Mouse (Mus musculus): Measurements from ENCODE around the gene Hspa5. TPM values are rescaled to one million over a fixed set of nuclear protein-coding genes. Genes with fewer than 3 reads are reported as not detected.
"Not testable (repeated sequence)": the region's sequence is repeated elsewhere in the genome, so short reads cannot be mapped to it uniquely, and the experiment has no call there.

Gene Hspa5
- total RNA-seq, 2 experiments from 2014 or later, result 417 to 448 TPM

DNA sequence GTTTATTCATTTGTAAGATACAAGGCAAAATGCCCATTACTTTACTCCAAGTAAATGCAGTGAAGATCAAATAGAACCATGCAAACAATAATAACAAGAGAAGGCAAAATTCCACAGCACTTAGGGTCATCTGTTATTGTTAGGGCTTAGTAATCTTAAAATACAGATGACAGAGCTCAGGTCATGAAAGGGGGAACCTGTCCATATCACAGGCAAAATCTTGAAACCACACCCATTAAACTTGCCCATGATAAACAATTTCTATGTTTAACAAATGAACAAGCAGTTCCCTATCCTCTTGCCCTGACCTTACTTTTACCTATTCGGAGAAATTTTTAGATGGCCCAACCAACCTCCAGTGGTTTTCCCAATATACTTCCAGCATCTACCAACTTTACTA, 37.8 kb downstream of the Hspa5 start:
- DNase-seq, result no peak

DNA sequence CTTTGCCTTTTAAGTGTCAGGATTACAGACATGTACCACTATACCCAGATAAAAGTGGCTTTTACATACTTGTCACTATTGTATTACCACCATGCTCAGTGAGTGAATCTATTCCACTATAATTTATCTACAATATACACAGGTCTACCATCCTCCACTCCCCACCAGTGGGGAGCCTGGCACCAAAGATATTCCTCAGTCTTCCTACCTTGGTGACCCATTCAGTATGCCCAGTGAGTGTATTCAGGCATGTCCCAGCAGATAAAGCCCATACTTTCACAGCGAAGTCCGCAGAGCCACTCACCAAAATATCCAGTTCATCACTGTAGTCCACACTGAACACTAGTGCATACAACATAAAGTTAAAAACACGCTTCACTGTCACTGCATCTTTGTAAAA, 39.0 kb downstream of the Hspa5 start:
- DNase-seq, result no peak

DNA sequence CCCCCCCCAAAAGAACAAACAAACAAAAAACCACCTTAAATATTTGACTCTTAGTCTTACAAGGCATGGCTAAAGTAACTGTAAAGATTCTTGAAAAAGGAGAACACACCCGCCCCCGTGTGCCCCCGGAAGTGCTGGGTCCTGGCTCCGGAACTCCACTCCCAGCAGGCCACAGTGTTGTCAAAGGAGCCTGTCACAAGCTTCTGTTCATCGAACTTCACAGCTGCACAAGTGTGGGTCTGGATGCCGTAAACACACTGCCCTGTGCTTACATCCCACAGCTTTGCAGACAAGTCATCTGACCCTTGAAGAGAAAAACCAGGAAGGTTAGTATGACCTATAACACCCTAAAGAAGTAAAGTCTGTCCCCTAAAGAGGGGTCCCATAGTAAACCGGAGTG, 40.9 kb downstream of the Hspa5 start:
- no peak for DNase-seq

DNA sequence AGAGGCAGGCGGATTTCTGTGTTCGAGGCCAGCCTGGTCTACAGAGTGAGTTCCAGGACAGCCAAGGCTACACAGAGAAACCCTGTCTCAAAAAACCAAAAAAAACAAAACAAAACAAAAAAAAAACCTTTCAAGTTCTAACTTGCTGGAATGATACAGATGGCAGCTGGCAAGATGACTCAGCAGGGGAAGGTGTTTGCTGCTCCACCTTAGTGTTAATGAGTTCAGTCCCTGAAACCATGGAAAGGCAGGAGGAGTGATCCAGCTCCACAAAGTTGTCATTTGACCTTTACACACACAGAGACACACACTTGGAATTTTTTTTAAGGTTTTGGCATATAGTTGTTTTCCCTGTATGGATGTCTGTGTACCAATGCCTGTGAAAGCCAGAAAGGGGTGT, 44.1 kb downstream of the Hspa5 start:
- not testable (repeated sequence) for DNase-seq

DNA sequence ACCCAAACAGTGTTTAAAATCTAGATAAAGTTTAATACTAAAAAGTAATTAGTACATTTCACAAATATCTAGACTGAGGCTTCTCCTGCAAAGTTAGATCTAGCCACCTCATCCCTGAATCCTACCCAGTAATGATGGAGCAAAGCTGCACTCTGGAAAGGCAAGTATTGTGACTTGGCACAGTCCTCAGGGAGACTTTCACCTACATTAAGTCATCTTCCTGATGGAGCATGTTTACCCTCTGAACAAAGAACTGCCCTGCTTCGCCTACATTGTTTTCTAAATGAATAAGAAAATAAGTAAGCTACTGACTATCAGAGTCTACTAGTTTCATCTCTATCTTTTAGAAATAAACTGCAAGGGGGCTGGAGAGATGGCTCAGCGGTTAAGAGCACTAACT, 46.7 kb downstream of the Hspa5 start:
- no peak for DNase-seq

DNA sequence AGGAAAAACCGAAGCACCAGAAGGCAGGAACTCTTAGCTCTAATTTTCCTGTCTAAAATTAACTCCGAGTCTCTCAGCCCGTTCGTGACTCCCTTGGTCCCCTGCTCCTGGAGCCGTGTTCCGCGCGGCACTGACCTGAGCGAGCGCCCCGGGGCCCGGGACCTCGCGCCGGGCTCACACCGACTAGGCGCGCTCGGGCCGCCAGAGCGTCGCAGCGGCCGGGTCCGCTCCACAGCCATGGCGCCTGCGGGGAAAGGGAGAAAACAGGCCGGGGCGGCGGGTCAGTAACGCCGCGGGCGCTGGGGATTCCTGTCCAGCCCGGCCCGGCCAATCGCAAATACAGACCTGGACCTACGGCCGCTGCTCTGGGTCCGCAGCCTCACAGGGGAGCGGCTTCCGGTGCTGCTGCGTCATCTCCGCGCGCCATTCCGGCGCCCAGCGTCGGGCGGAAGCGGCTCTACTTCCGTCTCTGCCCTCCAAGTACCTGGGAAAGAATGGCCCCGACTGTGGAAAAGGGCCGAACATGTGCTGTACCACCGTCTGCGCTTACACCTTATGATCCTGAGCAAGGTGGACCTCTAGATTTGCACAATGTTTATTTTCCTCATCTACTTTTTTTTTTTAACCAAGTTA, 54.2 kb downstream of the Hspa5 start, which contains the start of gene Fbxw2:
Gene Fbxw2, minus strand, starts transcription at position 485 of the 633 bp plus-strand sequence.
- peak; percentile 94 for DNase-seq

DNA sequence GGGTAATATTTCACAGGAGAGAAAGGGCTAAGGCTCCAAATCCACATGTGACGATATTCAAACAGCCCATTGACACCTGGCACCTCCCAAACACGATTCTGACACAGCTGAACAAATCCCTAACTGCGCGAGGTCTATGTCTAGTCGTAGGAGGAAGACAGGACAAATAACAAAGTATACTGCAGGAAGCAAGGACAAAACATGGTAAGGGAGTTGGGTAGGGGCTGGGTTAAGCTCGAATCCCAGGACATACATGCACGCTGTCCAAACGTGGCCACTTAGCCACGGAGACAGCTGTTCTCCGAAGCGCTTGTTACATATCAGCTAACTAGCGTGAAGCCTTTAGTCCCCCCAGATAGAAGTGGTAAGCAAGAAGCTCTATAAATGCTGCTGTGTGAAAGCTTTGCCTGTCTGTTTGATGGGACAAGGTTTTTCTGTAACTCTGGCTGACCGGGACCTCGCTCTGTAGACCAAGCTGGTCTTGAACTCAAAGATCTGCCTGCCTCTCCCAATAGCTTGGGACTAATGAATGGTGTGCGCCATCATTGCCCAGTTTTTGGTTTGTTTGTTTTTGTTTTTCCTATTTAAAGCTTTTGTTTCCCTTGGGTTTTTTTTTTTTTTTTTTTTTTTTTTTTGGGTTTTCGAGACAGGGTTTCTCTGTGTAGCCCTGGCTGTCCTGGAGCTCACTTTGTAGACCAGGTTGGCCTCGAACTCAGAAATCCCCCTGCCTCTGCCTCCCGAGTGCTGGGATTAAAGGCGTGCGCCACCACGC, 54.9 kb downstream of the Hspa5 start:
- no peak for DNase-seq

Other genes starting within 250 kb of the Hspa5 start
- 10 to 100 TPM; 53.5 to 59.8 TPM for gene Gapvd1, start 16.7 kb upstream of the Hspa5 start, total RNA-seq (2021)
- 10 to 100 TPM; 16.2 to 18.4 TPM for gene Rabepk, start 27.9 kb downstream of the Hspa5 start, total RNA-seq (2021)
- gene Fbxw2, start 54.3 kb downstream of the Hspa5 start, total RNA-seq (2021), result 10 to 100 TPM; 56.9 to 61.8 TPM
- not detected for gene Gm34653, start 61.0 kb downstream of the Hspa5 start, total RNA-seq (2021)
- under 1 TPM; 0.41 to 0.90 TPM for gene Cutal, start 102.4 kb downstream of the Hspa5 start, total RNA-seq (2021)
- 10 to 100 TPM; 17.1 to 17.7 TPM for gene Psmd5, start 103.0 kb downstream of the Hspa5 start, total RNA-seq (2021)
- 1 to 10 TPM; 6.2 to 6.6 TPM for gene Phf19, start 142.1 kb downstream of the Hspa5 start, total RNA-seq (2021)
- gene Traf1, start 189.8 kb downstream of the Hspa5 start, total RNA-seq (2021), result 1 to 10 TPM in 1 of 2 experiments, under 1 TPM in 1; 0.41 to 1.7 TPM

Data from heart, postnatal 4 days (tissue).